Mouse (Mus musculus): ENCODE results near the gene Srsf5. TPM values are rescaled to one million over a fixed set of nuclear protein-coding genes. Genes with fewer than 3 reads are reported as not detected.

Srsf5 gene
- total RNA-seq, 2 experiments from 2014 or later = 219 to 249 TPM

GRCm38 (mm10) chr12:80992540-80993122, 47.3 kb downstream of the Srsf5 start:
- no peak for DNase-seq (ENCODE audit: low spot score in 2 of 2)

- DNase-seq (ENCODE audit: low spot score in 2 of 2) = no peak
Measured at GRCm38 (mm10) chr12:80993773-80994172, 48.5 kb downstream of the Srsf5 start.

GRCm38 (mm10) chr12:80995326-80995725, 50.0 kb downstream of the Srsf5 start:
- no peak for DNase-seq (ENCODE audit: low spot score in 2 of 2)

GRCm38 (mm10) chr12:80997652-80998051, 52.3 kb downstream of the Srsf5 start:
- DNase-seq (ENCODE audit: low spot score in 2 of 2) = no peak

- DNase-seq (ENCODE audit: low spot score in 2 of 2) = no peak
Measured at GRCm38 (mm10) chr12:80998528-80999221, 53.4 kb downstream of the Srsf5 start.

Other genes starting within 250 kb of the Srsf5 start
- gene Ccdc177, start 184.8 kb upstream of the Srsf5 start, total RNA-seq (2021) = under 1 TPM; 0.12 to 0.13 TPM
- gene Susd6, start 155.0 kb upstream of the Srsf5 start, total RNA-seq (2021) = 10 to 100 TPM; 32.4 to 32.5 TPM
- under 1 TPM in 1 of 2 experiments, not detected in 1; 0.78 TPM for gene Slc10a1, start 23.2 kb downstream of the Srsf5 start, total RNA-seq (2021)
- 10 to 100 TPM in 1 of 2 experiments, 1 to 10 TPM in 1; 7.0 to 11.9 TPM for gene Smoc1, start 81.3 kb downstream of the Srsf5 start, total RNA-seq (2021)